Mouse (Mus musculus) adipocyte (in vitro differentiated cells): ENCODE measurements around the gene Ttc32.
A peak's percentile ranks its signal among the peaks of the same experiment; 100 is the strongest.
"Not testable (repeated sequence)": the region's sequence is repeated elsewhere in the genome, so short reads cannot be mapped to it uniquely, and the experiment has no call there.

ENCODE experiments used
- DNase-seq: peaks from one replicate; pipeline ENCODE4 v3.0.0-alpha.2; 2016; ENCODE audit warnings: low spot score

Gene Ttc32

GRCm38 (mm10) chr12:9029888-9030723 is at the start of gene Ttc32:
Gene Ttc32, plus strand, starts transcription at chr12:9029997.
- DNase-seq, result peak; percentile 97

- DNase-seq, result no peak
Observed at GRCm38 (mm10) chr12:8993231-8993630, 36.6 kb upstream of the Ttc32 start.

- no peak for DNase-seq
Observed at GRCm38 (mm10) chr12:8998318-8998717, 31.5 kb upstream of the Ttc32 start.

GRCm38 (mm10) chr12:9002038-9002648 is 27.7 kb upstream of the Ttc32 start:
- peak; percentile 92 for DNase-seq

- DNase-seq, result no peak
Observed at GRCm38 (mm10) chr12:9007146-9007545, 22.7 kb upstream of the Ttc32 start.

GRCm38 (mm10) chr12:9007811-9008210 is 22.0 kb upstream of the Ttc32 start:
- DNase-seq, result no peak

GRCm38 (mm10) chr12:9010311-9010710 is 19.5 kb upstream of the Ttc32 start:
- no peak for DNase-seq

GRCm38 (mm10) chr12:9016376-9016775 is 13.4 kb upstream of the Ttc32 start:
- DNase-seq, result no peak

GRCm38 (mm10) chr12:9020431-9020830 is 9.4 kb upstream of the Ttc32 start:
- DNase-seq, result no peak

GRCm38 (mm10) chr12:9020986-9021385 is 8.8 kb upstream of the Ttc32 start:
- DNase-seq, result no peak

GRCm38 (mm10) chr12:9023031-9023430 is 6.8 kb upstream of the Ttc32 start:
- peak; percentile 34 for DNase-seq

GRCm38 (mm10) chr12:9024071-9024470 is 5.7 kb upstream of the Ttc32 start:
- DNase-seq, result no peak

- no peak for DNase-seq
Observed at GRCm38 (mm10) chr12:9024736-9025135, 5.1 kb upstream of the Ttc32 start.

GRCm38 (mm10) chr12:9026843-9027242 is 3.0 kb upstream of the Ttc32 start:
- no peak for DNase-seq

- DNase-seq, result not testable (repeated sequence)
Observed at GRCm38 (mm10) chr12:9028816-9029215, 981 bp upstream of the Ttc32 start.

- no peak for DNase-seq
Observed at GRCm38 (mm10) chr12:9029506-9029887, 300 bp upstream of the Ttc32 start.

GRCm38 (mm10) chr12:9031166-9031565 is 1.4 kb downstream of the Ttc32 start:
- no peak for DNase-seq

GRCm38 (mm10) chr12:9033140-9033539 is 3.3 kb downstream of the Ttc32 start:
- no peak for DNase-seq

GRCm38 (mm10) chr12:9036409-9036808 is 6.6 kb downstream of the Ttc32 start:
- DNase-seq, result no peak

GRCm38 (mm10) chr12:9040177-9040576 is 10.4 kb downstream of the Ttc32 start:
- no peak for DNase-seq

GRCm38 (mm10) chr12:9040686-9041085 is 10.9 kb downstream of the Ttc32 start:
- DNase-seq, result no peak

GRCm38 (mm10) chr12:9042316-9042715 is 12.5 kb downstream of the Ttc32 start:
- no peak for DNase-seq

- no peak for DNase-seq
Observed at GRCm38 (mm10) chr12:9042759-9043158, 13.0 kb downstream of the Ttc32 start.

GRCm38 (mm10) chr12:9044666-9045065 is 14.9 kb downstream of the Ttc32 start:
- DNase-seq, result no peak
